Mouse (Mus musculus): Measurements from ENCODE around the gene Nme4.
"Not testable (repeated sequence)": the region's sequence is repeated elsewhere in the genome, so short reads cannot be mapped to it uniquely, and the experiment has no call there.

Gene Nme4

DNA sequence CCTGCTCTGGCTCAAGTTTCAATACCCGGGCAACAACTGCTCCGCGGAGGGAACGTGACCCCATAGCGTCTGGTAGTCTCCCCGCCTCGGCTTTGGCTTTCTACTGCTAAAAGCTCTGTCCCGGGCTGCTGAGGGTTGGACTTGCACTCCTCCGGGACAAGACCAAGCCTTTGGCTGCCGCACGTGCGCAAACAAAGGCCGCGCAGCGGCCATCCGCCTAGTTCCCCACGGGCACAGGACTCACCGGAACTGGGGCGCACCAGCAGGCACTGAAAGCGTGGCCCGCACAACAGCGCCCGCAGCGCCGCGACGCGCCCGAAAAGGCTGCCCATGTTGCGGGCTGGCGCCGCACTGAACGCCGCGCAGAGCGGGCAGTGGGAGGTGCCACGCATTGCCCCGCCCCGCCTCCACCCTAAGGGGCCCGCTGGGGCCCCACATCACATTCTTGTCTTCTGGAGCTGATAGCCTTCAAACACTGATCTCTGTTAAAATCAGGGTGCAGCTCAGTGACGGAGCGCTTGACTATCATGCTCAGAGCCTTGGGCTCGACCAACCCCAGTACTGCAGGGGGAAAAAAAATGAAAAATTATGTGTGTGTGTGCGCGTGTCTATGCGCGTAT lies at the start of gene Nme4:
Gene Nme4 (minus strand): TSS at position 482 of the 620 bp plus-strand sequence.
- in situ Hi-C loops (cut with MboI, MseI): no loop called here

DNA sequence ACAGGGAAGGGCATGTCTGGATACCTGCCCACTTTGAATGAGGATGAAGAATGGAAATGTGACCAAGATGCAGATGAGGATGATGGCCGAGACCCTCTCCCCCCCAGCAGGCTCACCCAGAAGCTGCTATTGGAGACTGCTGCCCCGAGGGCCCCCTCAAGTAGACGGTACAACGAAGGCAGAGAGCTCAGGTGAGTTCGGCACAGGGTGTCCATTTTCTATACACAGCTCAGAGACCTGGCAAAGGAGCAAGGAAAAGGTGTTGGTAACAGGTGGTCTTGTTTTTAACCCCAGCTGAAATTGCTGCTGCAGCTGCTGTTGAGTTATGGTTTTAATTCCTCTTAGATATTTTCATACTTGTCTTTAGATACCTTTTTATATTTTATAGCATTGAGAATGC lies 48.0 kb upstream of the Nme4 start:
- in situ Hi-C loops (cut with MboI, MseI): no loop called here

DNA sequence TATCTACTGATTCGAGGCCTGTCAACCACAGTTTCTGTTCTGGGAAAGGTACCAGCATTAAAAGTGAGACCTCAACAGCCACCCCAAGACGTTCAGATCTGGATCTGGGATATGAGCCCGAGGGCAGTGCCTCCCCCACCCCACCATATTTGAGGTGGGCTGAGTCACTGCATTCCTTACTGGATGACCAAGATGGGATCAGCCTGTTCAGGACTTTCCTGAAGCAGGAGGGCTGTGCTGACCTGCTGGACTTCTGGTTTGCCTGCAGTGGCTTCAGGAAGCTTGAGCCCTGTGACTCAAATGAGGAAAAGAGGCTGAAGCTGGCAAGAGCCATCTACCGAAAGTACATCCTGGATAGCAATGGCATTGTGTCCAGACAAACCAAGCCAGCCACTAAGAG lies 47.4 kb upstream of the Nme4 start:
- in situ Hi-C loops (cut with MboI, MseI): no loop called here

DNA sequence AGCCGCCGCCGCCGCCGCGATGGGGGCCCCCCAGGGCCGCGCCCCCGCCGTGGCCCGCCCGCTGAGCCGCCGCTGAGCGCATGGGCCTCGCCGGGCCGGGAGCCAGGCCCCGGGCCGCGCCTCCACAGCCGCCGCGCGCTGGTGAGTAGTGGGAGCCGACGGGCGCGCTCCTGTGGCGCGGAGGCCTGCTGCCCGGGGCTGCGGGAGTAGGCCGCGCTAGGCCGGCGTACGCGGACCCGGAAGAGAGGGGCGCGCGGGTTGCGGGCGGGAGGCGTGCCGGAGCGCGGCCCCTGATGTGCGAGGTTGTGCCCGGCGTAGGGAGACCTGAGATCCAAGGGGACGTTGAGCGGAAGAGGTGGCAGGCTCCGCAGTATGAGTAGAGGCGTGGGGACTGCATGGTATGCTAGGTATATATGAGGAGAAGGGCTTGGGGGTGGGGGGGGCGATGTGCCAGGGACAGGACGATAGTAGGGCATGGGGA lies 43.5 kb upstream of the Nme4 start:
- in situ Hi-C loops (cut with MboI, MseI): no loop called here

DNA sequence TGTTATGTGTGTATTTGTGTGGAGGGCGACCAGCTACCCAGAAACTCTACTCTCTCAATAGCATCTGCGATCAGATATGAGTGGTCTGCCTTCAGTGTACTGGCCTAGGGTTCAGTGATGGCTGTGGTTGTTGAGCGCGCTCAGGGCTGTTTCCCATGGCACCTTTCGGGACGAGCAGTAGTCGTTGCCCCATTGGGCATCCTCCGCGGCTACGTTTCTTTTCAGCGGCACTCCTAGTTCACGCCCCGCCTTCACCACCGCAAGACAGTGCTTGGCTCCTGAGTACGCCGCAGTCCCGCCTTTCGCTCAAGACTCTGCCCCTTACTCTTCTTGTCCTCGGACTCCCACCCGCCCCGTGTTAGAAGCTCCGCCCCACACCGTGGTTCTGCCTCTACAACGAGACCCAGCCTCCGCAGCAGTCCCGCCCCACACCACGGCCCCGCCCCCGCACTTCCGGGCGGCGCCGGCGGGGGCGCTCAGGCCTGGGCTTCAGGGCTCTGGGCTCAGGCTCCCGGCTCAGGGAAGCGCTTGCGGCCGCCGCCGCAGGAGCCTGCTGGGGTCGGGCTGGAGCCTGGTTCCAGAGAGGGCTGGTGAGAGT lies 42.9 kb upstream of the Nme4 start, which contains the start of gene Axin1:
Gene Axin1 (plus strand): TSS at position 450 of the 598 bp plus-strand sequence.
- in situ Hi-C loops (cut with MboI, MseI): no loop called here

DNA sequence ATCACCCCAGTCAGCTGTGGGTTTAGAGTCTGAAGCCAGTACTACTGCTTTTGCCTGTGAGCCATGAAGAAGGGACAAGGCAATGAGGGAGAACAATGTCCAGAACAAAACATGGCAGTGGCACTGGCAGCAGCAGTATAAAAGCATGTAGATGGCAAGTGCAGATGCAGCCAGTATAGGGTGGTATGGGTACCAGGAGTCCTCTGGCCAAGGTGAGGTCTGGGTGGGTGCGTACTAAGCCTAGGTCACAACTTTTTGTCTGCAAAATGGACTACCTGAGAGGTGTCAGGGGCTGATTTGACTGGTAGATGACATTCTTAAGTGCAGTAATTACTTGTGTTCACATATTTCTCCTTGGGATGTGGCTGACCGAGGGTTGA lies 42.3 kb upstream of the Nme4 start:
- in situ Hi-C loops (cut with MboI, MseI): no loop called here

DNA sequence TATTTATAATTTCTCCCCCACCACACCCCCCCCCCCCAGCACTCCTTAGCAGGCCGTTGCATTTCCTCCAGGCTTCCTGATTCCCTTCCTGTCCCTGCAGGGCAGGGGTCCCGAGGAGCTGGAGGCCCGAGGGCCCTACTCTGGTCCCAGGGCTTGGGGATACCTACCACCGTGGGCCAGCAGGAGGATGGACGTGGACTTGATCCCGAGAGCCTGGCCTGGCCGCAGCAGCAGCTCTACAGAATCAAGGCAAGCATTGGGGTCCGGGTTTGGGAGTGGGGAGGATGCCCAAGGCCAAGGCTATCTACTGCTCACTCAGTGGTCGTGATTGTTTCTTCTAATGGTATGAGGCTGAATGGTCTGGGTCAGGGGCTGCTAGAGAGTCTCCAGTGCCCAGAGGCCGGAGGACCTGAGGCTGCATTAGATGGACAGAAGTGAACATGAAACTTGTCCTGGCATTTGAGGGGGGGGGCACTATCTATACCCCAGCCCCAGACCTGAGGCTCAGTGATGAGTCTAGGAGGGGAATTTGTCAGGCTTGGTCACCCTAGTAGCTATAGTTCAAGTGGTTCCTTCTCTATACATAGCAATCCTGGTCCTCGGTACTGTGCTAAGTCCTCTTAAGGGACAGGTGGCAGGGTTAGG lies 41.8 kb upstream of the Nme4 start:
- in situ Hi-C loops (cut with MboI, MseI): no loop called here

DNA sequence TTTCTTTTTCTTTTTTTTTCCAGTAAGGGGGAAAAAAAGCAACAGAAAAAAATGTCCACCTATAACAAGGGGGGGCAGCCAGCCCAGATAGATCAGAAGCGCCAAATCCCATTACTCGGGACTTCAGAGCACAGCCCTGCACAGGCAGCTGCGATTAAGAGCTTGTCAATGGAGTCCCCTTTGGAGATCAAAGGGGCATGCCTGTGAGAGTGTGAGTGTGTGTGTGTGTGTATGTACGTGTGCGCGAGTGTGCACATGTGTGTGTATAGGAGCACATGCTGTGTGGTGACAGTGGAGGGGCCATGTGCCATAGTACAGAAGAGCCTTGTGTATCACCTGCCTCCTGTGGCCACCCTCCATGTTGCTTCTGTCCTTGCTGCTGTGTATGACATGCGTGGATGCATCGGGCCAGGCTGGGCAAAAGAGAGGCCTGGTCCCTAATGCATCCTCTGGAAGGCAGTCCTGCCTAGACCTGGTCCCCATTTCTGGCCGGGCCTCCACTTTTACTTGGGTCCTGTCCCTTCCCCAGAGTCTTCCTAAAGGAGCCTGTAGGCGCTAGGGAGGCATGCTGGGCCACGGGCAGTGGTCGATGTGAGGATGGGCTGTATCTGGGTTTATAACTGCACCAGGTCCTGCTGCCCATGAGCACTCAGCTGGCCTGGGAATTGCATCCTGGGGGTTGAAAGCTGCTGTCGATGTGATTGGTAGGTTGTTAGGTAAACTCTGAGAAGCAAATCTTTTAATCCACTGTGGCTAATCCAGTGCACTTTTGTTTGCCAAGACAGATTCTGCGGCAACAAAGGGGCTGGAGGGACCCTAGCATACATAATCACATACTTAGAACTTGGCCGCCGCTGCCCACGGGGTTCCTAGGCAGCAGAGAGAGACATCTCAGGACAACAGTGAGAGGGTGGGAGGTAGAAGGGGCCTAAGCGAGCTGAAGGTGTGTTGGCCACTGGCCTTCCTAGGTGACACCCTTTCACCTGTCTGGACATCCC lies 36.8 kb upstream of the Nme4 start:
- in situ Hi-C loops (cut with MboI, MseI): no loop called here

DNA sequence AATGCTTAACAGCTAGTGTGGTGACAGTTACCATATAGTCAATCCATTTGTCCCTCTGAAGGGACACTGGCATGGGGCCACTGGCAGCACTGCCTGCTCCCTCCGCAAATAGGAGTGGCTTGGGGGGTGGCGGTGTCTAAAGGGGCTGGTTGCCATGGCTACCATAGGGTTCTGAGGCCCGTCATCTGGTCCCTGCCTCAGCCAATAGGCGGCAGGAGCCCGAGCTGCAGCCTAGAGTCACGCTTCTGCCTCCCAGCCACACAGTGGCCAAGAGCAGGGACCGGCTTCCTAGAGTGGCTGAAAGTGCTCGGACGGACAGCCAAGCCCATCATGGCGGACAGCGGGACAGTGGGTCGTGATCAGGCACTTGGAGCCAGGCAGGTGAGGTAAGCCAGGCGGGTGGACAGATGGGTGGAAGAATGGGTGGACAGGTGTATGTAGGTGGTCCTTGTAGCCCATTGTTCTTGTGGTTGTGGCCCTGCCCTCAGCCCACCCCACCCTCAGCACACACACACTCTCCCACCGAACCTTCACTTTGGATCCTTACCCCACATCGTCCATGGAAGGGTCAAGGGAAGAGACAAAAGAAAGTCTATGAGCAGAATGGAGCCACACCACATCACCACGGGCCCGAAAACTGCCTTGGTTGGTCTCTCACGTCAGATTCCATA lies 35.8 kb upstream of the Nme4 start:
- in situ Hi-C loops (cut with MboI, MseI): no loop called here

DNA sequence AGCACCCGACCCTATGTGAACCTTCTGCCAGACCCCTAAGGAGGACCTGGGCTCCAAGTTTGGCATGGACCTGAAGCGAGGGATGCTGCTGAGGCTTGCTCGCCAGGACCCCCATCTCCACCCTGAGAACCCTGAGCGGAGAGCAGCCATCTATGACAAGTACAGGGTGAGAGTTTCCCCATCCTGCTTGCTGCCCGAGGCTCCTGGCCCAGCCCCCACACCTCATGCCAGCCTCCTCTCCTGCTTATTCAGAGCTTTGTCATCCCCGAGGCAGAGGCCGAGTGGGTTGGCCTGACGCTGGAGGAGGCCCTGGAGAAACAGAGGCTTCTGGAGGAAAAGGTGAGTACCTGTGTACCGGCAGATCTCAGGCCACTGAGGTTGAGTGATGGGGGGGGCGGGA lies 29.8 kb upstream of the Nme4 start:
- in situ Hi-C loops (cut with MboI, MseI): no loop called here

DNA sequence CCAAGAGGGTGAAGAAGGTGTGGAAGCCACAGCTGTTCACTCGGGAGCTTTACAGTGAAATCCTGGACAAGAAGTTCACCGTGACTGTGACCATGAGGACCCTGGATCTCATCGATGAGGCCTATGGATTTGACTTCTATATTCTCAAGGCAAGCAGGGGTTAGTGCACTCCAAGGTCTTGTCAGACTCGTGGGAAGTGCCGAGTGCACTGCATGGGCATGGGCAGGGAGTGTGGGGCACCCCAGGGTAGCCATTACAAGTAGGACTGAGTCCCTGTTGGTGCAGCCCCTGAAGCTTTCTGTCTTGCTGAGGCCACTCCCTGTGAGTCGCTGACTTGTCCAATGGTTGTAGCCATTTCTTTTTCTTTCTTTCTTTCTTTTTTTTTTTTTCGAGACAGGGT lies 29.2 kb upstream of the Nme4 start:
- in situ Hi-C loops (cut with MboI, MseI): no loop called here

DNA sequence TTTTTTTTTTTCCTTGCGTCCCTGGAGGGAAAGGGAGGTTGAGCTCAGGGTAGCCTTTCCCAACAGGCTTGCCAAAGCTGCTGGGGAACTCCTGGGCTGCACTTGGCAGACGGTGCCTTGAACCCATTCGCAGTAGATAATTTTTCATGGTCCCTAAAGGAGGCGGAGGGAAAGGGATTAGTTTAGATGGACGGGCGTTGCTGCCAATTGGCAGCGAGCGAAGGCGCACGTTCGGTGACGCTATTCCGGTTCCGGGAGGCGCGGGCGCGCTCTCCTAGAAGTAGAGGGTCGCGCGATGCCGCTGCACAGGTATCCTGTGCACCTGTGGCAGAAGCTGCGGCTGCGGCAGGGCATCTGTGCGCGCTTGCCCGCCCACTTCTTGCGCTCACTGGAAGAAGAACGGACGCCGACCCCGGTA lies 27.9 kb upstream of the Nme4 start, which contains the start of gene Mrpl28:
Gene Mrpl28 (plus strand): TSS at position 234 of the 418 bp plus-strand sequence.
- in situ Hi-C loops (cut with MboI, MseI): no loop called here

DNA sequence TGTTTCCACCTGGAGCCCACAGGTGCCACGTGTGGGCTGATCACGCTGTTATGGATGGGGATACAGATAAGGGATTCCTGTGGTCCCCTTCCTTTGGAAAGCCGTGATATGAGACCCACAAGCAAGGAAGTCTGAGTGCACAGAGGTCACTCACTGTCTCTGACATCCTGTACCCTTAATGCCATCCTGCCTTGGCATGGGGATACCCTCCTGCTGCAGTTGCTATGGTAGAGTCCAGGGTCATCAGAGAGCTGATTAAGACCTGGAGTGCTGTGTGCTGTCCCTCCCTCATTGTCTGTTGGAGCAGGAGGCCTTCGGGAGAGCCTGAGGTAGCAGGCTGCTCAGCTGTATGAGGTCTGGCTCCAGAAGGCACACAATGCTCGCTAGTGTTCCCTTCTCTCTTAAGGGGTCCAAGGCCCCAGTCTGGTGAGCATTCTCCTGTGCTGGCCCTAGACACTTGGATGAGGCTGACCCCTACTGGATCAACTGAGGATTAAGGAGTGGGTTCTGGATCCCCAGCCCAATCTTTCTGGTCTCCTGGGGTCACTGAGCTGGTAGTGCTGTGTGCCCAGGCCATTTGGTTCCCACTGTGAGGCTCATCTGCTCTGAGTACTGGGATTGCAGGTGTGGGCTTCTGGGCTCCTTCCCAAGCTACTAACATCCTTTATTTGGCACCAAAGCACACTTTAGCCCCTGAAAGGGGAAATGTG lies 27.2 kb upstream of the Nme4 start:
- in situ Hi-C loops (cut with MboI, MseI): no loop called here

DNA sequence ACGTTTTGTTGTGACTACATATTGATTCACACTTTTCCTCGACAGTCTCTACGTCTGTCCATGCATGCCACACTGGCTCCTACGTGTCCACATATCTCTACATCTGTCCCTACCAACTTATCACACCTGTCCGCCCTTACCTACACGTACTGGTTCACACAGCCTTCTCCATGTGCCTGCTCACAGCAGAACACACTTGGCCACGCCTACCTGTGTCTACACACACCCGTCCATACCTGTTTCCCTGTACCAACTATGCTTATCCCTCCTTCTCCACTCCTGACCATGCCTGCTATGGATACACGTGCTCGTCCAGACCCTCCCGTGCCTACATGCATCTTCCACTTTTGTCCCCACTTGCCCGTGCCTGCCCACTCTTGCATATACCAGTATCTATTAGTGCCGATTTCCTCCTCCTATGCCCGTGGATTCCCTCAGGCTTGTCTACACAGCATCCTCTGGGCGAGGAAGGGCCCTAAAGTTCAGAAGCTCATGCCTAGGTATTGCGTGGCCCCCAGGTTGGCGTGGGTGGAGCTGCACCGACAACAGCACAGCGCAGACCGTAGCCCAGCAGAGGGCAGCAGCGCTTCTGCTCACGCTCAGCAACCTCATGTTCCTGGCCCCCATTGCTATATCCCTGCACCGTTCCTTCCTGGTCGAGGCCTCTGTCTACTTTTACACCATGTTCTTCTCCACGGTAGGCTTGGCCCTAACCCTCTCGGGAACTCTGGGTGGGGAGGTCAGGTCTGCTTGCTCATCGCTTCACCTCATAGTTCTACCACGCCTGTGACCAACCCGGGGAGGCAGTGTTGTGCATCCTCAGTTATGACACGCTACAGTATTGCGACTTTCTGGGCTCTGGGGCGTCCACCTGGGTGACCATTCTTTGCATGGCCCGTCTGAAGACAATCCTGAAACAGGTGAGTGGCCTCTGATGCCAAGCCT lies 24.6 kb upstream of the Nme4 start:
- in situ Hi-C loops (cut with MboI, MseI): no loop called here

DNA sequence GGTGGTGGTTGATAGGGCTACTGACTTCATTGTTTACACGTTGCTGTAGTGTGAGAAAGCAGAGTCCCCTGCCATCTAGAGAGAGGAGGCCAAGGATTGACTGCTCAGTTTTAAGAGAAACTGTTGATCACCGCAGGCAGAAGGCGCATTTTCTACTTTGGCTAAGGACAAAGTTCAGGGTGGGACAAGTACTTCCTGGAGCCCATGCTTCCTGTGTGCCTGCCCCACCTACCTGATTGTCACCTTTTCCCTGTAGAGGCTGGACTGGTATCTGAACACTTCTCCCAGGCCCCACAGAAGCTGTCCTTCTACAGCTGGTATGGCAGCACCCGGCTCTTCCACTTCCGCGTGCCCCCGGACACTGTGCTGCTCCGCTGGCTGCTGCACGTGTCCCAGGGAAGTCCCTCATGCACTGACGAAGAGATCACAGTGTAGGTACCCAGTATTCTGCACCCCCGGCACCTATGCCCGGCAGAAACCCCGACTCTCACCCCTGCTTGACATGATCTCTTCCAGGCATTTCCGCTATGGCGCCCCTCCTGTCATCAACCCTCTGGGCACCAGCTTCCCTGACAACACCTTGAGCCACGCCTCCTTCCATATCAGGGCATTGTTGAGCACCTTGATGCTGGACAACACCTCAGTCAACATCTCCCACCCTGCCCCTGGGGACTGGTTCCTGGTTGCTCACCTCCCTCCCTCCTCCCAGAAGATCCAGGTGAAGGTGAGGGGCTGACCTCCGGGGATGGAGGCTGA lies 21.3 kb upstream of the Nme4 start:
- in situ Hi-C loops (cut with MboI, MseI): no loop called here

DNA sequence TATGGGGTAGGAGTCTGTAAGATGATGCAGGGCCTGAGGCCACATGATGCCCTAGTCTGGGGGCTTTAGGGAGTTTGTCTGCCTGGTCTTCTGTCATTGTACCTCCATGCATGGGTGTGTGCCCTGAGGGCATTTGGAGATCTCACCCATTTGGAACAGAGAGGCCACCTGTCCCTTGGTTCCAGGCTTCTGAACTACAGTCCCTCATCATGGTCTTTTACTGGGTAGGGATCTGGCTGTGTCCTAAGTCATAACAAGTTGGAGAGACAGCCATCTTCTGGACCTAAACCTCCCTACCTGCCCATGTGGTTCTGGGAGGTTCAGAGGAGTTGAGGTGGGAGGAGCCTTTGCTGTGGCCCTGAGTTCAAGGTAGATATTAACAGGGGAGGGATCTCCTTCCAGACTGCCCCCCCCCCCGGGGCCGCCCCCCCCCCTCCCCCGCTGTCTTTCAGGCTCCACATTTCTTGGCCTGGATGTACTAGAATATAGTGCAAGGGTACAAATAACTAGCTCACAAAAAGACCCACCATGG lies 20.6 kb upstream of the Nme4 start:
- in situ Hi-C loops (cut with MboI, MseI): no loop called here

DNA sequence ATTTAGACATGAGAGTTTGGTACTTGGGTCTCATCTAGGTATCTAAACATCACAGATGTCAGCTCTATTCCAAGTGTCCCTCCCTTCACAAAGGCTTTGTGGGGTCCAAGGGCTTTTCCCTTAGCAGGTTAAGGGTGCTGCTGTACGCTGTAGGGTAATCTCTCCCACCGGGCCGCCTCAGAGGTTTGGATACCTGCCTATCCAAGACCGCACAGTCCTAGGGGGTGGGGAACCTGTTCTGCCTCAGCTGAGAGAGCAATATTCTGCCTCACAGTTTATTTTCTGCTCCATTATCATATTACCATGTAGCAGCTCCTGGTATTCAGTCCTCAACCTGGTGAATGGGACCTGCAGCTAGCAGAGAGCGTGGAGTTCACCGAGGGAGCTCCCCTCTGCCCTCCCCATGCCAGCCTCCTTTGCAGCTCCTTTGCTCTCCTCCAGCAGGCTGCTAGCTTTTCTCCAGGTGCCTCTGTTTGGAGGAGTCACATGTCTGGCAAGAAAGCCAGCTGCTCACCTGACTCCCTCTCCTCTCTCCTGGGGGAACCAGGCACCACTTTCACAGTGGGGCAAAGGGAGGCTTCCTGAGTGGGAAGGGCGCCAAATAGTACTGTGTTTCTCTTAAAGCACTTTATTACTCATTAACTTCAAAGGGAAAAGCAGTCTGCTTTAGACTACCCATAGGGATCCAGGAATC lies 19.9 kb upstream of the Nme4 start:
- in situ Hi-C loops (cut with MboI, MseI): no loop called here

DNA sequence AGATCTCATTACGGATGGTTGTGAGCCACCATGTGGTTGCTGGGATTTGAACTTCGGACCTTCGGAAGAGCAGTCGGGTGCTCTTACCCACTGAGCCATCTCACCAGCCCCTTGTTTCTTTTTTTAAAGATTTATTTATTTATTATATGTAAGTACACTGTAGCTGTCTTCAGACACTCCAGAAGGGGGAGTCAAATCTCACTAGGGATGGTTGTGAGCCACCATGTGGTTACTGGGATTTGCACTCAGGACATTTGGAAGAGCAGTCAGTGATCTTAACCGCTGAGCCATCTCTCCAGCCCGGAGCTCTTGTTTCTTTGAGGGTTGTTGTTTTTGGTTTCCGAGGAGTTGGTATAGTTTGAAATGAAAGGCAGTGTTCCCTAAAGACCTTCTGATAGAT lies 19.1 kb upstream of the Nme4 start:
- in situ Hi-C loops (cut with MboI, MseI): not testable (repeated sequence)
